Mouse (Mus musculus) megakaryocyte, adult 5-6 weeks (primary cell): ENCODE measurements around the gene Lat2. TPM values are rescaled to one million over a fixed set of nuclear protein-coding genes. Genes with fewer than 3 reads are reported as not detected.
"Not testable (repeated sequence)": the region's sequence is repeated elsewhere in the genome, so short reads cannot be mapped to it uniquely, and the experiment has no call there.

Experiments used
- ATAC-seq: 2 replicates; pipeline ENCODE4 v1.8.0; 2016; ENCODE audit warnings: mild to moderate bottlenecking, inconsistent platforms; ENCODE audit not compliant: poor library complexity, severe bottlenecking
- total RNA-seq, 2 experiments: library from RNA; stranded (forward) in 1 of 2; stranded (reverse) in 1 of 2; fragments of 153-499, 151-499 nt in 1 of 2; fragments of 221-1000, 200-1000 nt in 1 of 2; gene quantifications; 2 replicates each; pipeline versions ENCODE4 v1.2.3 to v1.2.4; 2015 to 2017

The Lat2 gene
- total RNA-seq (2015) (87.7 and 91.1 TPM in 2 replicates), total RNA-seq (2017) (109 and 115 TPM in 2 replicates)

DNA sequence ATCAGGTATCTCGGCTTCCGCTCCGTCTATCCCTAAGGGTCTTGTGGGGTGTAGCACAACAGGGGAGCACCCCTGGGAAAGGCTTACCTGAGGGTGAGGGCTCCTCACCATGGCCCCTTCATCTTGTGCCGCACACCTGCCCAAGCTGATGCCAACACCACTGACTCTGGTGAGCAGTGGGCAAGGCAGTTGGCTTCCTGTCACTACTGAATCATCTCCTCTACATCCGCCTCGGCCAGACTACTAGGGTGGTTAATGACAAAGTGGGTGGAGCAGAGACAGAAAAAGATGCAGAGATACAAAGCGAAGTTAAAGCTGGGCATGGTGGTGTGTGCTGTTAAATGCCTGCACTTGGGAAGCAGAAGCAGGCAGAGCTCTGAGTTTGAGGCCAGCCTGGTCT is at the start of gene Lat2:
TSS of gene Lat2 (minus strand) at position 224 of the 400 bp plus-strand sequence.
- ATAC-seq: peak; percentile 53

DNA sequence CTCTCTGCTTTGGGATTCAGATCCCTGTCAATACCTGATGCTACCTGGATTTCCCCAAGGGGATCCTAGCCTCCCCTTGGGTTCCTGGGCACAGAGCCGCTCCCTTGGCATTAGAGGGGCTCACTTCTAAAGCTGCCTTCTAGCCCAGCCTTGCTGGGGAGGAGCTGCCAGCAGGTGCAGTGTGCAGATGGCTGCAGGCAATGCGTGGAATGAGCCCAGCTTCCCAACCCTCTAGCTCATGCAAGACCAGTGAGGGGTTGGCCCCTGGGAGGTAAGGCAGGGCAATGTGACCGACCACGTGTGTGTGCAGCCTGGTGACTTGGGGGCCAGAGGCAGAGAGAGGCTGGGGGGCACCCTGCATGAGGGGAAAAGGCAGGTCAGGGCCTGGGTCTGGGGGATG is 41.9 kb upstream of the Lat2 start:
- ATAC-seq: no peak

GRCm38 (mm10) chr5:134652015-134652414 is 37.2 kb upstream of the Lat2 start:
- no peak for ATAC-seq

DNA sequence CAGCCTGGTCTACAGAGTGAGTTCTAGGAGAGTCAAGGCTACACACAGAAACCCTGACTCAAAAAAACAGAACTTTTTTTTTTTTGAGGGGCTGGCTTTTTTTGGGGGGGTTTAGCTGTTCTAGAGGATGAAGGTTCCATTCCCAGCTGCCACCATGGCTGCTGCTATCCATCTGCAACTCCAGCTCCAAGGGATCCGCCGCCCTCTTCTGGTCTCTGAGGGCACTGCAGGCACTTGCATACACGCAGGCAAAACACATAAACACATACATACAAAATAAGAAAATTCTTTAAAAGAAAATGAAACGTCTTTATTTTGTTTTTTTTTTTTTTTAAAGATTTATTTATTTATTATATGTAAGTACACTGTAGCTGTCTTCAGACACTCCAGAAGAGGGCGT is 36.1 kb upstream of the Lat2 start:
- peak; percentile 69 for ATAC-seq

DNA sequence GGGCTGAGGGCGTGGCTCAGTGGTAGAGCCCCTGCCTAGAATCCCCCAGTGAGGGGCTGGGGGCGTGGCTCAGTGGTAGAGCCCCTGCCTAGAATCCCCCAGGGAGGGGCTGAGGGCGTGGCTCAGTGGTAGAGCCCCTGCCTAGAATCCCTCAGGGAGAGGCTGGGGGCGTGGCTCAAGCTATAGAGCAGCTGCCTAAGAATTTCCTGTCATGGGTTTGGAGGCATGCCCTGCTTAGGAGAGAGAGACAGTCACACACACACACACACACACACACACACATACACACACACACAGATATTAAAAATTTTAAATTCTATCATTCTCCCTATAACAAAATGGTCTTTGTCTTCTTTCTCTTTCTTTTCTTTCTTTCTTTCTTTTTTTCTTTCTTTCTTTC is 34.2 kb upstream of the Lat2 start:
- not testable (repeated sequence) for ATAC-seq

- no peak for ATAC-seq
These were observed 32.6 kb upstream of the Lat2 start for GRCm38 (mm10) chr5:134647394-134647793.

GRCm38 (mm10) chr5:134646461-134646860 is 31.6 kb upstream of the Lat2 start:
- no peak for ATAC-seq

DNA sequence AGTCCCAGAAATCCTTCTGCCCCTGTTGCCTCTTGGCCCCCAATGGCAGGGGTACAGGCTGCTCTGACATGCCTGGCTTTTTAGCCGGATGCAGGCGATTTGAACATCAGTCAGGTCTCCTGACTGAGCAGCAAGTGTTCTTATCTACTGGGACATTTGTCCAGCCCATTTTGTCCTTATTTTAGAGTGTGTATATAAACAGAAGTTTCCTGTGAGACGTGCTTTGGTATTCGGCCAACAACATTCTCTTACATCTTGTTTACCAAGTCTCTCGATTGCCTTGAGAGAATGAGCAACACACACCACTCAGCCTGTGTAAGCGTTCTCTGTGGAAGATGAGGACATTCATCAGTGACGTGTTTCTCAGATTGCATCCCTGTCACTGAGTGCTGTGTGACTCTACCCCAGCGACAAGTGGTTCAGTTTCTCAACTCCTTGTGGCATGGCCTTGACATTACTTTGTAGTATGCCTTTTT is 29.9 kb upstream of the Lat2 start:
- ATAC-seq: no peak

DNA sequence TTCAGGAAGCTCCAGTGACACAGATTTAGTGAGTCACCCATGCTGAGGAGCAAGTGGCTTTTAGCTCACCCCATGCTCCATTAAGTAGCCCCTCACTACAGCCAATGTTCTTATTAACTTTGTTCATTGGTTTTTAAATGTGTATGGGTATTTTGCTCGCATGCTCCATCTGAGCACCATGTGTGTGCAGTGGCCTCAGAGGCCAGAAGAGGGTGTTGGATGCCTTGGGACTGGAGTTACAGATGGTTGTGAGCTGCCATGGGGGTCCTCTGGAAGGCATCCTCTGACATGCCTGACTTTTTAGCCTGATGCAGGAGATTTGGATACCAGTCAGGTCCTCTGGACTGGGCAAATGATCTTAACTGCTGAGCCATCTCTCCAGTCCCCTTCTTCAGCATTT is 29.3 kb upstream of the Lat2 start:
- ATAC-seq: no peak

- ATAC-seq: no peak
These were observed 25.5 kb upstream of the Lat2 start for GRCm38 (mm10) chr5:134640371-134640770.

GRCm38 (mm10) chr5:134639269-134639682 is 24.5 kb upstream of the Lat2 start, which contains the start of gene Eif4h:
Gene Eif4h (minus strand): TSS chr5:134639490.
- ATAC-seq: peak; percentile 93

DNA sequence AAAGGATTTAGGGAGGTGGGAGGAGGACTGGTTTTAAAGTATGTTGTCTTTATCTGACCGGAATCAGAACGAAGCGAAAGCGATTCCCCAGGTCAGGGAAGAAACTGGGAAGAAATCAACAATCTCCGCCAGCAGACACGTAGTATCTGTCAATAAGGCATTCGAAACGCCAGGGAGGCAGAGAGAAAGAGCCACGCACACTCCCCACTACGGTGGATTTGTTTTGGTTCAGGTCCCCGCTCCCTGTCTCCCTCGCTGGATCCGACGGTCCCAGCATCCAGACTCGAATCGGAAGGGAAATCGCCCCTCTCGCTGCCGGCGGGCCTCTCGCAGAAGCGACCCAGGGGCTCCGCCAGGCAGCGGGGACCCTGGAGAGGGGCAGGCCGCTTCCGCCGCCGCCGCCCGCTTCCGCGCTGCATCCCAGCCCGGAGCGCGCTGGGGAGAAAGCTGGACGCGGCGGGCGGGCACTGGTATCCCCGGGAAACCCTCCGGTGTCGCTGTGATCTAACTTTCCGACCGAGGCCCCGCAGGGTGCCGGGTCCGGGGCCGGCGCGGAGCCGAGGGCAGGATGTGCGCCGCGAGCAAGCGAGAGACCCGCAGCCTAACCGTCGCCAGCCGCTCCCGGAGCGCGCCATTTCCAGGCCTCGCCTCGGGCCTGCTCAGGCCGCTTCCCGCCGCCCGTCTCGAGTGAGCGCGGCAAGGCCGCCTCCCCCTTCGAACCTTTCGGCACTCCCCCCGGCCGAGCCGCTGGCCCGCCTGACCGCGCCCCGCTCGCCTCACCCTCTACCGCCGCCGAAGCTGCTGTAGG is 23.8 kb upstream of the Lat2 start:
- ATAC-seq: peak; percentile 14

GRCm38 (mm10) chr5:134637820-134638367 is 23.1 kb upstream of the Lat2 start:
- ATAC-seq: peak; percentile 39

- ATAC-seq: no peak
These were observed 18.0 kb upstream of the Lat2 start for GRCm38 (mm10) chr5:134632841-134633240.

DNA sequence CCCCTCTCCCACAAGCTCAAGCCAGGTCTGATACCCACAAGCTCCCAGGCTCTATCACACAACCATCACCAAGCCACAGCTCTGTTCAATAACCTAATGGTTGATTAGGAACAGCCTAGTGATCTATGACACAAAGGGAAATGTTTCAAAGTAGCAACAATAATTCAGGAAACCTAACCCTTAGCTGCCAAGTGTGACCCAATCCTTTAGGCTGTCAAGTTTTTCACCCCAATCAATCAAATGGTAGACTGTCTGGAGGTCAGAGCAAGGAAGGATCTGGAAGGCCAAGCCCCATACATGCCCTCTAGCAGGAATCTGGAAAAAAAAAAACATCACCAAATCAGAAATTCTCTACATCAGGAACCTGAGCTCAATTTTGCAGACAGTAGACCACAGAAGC is 16.0 kb upstream of the Lat2 start:
- no peak for ATAC-seq

DNA sequence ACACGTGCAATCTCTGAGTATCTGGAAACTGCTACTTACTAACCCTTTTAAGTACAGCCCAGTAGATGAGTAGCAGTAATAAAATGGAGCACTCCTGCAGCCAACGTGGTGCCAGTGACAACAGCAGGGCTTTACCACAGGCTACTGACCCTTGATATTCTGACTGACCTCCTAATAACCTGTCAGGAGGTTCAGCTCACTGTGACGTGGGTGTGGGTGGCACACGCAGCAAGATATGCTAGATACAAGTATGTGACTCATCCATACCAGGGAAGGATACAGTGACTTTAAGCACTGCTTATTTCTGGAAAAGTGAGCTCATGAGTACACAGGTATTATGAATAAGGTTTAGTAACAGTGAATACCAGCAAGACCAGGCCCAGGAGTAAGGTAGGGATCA is 14.7 kb upstream of the Lat2 start:
- no peak for ATAC-seq

GRCm38 (mm10) chr5:134622069-134622468 is 7.2 kb upstream of the Lat2 start:
- ATAC-seq: no peak

GRCm38 (mm10) chr5:134621099-134621640 is 6.3 kb upstream of the Lat2 start:
- ATAC-seq: no peak

DNA sequence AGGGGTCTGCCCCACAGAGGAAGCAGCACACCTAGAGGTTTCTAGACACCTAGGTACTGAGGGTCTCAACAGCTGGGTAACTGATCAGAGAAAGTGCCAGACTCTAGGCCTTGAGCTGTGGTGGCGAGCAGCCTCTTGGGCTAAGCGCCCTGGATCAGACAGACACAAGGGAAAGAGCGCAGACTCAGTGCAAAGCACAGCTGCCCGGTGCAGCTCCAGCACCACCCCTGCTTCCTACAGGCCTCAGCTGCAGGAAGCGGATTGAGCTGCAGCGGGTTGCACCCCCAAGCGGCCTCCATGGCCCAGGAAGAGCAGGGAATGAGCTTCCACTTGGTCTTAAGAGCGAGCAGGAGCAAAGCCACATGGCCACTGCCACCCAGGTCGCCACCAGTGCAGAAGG is 5.6 kb upstream of the Lat2 start:
- ATAC-seq: no peak

GRCm38 (mm10) chr5:134617071-134617470 is 2.2 kb upstream of the Lat2 start:
- ATAC-seq: peak; percentile 65

DNA sequence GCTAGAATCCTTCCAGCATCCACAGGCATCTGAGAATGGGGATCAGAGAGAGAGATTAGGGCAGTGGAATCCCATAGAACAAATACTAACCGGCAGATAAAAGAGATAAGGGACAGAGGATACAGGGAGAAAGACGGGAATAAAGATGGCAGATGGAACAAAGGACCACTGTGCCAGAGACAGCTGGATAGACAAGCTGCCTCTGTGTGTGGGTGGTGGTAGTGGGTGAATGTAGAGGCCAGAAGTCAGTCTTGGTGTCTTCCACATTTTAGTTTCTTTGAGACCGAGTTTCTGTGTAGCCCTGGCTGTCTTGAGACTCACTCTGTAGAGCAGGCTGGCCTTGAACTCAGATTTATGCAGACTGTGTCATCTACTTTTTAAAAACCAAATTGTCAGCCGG is 955 bp upstream of the Lat2 start:
- no peak for ATAC-seq

- peak; percentile 28 for ATAC-seq
These were observed 555 bp upstream of the Lat2 start for GRCm38 (mm10) chr5:134615380-134615779.
